Mouse (Mus musculus): ENCODE data around the gene Iqcb1.
A peak's percentile ranks its signal among the peaks of the same experiment; 100 is the strongest.
"Not testable (repeated sequence)": the region's sequence is repeated elsewhere in the genome, so short reads cannot be mapped to it uniquely, and the experiment has no call there.

Gene Iqcb1

DNA sequence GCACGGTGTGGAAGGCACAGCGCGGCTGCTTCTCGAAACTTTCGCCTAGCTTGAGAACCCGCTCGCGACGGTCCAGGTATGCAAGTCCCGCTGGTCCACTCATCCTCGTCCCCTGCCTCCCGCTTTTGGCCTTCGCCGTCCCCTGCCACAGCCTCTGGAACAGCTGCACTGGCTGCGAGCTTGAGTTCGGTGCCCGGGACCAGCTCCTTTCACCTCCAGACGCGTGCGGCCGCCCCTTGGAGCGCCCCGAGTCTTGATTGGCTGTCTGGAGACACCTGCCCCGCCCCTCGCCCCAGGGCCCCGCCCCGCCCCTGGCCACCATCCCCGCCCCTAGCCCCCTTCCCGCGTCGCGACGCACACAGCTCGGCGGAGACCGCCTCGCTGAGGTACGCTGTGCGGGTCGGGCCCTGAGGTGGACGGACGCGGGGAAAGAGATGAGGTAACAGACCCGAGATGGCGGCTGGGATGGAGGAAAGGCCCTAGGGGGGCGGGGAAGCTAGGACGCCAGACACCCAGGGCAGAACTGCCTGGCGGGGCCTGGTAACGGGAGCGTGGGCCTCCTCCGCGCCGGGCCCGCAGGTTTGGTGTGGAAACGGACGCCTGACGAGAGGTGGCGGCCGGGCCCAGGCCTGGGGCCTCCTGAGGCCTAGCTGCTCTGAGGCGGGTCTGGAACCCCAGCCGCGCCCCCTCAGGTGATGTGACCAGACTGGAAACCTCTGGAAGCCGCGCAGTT lies at the start of gene Iqcb1:
Iqcb1 (plus strand) TSS at position 332 of the 733 bp plus-strand sequence.
- peak; percentile 87 for DNase-seq

DNA sequence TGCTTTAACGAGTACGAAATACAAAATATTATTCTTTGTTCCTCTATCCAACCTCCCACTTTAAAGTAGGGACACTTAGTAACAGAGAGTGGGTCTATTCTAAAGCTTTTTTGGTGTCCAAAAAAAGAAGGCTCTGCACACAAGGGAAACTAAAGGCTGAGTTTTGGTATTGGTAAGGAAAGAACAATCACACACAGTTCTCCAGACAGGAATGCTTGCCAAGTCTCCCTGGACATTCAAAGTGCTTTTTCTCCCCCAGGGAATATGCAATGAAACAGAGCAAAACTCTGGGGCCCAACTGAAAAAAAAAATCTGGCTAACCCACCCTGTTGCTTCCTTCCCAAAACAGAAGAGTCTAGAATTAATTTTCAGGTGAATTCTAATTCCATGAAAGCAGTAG lies 44.0 kb upstream of the Iqcb1 start:
- DNase-seq: no peak

DNA sequence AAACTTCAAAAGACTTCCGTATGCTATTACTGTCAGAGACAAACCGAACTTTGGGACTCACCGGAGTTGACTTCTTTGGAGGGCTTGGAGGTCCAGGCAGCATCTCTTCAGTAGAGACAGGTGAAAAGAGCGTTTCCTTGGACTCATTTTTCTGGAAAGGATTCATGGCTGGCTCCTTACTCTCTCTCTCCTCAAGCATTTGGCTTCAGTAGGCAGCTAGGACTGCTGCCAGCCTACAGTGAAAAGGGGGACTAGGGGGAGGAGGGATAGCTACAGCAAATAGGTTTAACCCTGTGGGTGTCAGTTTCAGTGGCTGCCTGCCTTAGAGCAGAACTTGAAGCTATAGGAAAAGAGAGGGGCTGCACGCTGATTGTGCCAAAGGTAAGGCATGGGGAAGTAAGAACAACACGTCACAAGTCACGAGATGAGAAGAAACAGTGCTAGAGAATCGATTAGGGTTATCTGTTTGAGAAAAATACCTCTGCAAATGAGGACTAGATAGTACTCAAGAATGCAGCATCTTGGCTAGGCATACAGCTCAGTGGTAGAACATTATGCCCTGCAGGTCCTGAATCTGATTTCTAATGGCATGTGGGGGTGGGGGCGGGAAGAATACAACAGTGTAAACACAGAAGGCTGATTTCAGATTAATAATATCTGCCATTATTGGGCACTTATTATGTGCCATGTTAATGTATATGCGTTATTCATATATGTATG lies 43.4 kb upstream of the Iqcb1 start, which contains the start of gene Slc15a2:
Slc15a2 (minus strand) TSS at position 369 of the 720 bp plus-strand sequence.
- DNase-seq: no peak

DNA sequence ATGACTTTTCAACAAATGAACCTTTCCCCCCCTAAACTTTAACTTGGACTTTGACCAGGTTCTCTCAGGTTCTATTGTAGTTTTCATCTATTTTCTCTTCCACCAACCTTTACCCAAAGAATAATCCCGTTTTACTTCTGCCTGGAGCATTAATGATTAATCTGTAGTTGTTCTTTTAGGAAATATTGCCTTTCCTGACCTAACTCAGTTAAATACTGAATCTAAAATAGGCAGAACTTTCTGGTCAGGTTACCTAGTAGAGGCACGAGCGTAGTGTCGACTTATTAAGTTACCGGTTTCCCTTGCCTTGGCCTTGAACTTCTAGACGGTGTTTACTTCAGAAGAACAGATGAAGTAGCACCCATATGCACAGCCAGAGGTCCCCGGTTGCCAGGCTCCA lies 41.7 kb upstream of the Iqcb1 start:
- DNase-seq: no peak

DNA sequence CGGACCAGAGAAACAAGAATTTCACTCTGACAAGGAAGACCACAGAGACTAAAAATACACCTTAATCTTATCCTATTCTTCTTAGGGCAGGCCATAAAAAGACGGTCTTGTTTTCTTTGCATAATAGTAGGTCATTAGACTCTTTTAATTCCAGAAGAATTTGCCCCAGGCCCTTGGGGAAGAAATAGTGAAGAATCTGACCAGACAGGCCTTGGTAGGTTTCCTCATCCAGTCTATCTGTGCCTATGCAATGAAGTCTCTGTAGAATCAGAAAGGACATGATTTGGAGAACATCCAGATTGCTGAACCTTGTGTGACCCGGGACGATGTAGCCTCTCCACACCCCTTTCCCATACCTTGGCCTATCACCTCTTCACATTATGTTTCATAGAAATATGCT lies 38.0 kb upstream of the Iqcb1 start:
- DNase-seq: no peak

DNA sequence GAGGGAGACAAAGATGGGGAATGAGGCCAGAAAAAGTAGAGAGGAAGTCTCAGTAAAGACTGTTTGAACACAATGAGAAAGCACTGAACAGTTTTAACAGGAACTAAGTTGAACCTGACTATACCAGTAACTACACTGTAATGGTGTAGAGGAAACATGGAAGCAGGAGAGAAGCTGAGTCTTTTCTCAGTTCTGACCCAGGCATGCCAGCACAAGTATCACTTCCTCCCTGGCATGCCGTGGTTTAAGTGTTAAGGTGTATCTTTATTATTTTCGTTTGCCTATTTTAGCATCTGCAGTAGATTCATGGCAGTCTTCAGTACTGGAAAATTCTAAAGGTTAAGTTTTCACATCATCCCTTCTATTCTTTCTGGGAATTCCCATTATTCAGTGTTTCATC lies 33.2 kb upstream of the Iqcb1 start:
- no peak for DNase-seq

DNA sequence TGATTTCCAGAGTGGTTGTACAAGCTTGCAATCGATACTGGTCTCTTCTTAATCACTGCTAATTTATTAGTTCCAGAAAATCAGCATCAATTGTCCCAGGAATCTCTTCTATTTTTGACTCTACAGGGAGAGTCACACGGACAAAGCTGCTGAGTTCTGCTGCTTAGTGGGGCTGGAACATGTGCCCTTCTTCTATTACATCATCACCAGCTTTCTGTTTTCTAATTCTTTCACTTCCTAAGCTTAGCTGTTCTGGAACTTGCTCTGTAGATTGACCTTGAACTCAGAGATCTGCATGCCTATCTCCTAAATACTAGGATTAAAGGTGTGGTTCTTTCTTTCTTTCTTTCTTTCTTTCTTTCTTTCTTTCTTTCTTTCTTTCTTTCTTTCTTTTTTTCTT lies 29.9 kb upstream of the Iqcb1 start:
- DNase-seq: no peak

DNA sequence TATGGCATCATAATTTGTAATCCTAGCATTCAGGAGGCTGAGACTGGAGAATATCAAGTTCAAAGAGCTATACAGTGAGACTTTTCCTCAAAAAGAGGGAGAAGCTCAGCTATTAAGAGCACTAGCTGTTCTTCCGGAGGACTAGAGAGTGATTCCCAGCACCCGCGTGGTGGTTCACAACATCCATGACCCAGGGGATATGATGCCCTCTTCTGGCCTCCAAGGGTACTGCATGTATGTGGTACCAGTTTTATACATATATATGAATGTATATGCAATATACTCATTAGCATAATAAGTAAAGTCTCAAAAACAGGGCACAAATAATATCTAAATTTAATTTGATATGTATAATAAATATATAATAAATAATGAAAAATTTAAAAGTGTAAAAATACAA lies 25.8 kb upstream of the Iqcb1 start:
- no peak for DNase-seq

DNA sequence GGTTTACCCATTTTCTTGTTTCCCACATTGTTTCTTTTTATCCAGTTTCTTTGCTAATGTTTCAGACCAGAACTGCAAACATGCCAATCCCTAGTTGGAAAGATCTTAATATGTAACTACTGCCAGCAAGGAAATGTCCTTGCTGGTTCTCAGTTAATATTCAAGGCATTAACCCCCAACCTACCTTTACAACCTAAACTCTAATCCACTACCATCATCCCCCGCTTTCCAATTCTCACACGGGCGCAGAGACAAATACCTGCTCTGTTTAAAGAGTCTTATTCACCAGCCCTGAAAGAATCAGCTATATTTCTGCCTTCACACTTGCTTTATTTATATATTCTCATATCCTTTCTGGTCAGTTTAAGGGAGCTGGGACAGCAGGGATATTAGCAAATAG lies 19.6 kb upstream of the Iqcb1 start:
- no peak for DNase-seq

DNA sequence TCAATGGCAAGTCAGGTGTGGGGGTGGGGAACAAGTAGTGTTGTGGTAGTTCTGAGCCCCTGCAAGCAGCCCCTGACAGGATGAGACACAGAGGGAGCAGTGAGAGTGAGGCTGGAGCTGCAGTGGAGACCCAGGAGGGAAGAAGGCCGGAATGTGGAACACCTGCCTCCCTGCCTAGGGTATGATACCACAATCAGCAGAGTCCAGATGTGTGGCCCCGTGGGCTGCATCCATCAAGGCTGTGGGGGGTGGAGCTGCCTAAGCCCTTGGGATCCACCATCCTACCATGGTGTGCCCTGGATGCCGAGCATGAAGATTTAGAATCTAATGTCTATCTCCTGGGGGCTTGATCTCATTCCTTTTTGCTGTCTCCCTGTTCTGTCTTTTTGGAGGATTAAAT lies 14.5 kb upstream of the Iqcb1 start:
- no peak for DNase-seq

DNA sequence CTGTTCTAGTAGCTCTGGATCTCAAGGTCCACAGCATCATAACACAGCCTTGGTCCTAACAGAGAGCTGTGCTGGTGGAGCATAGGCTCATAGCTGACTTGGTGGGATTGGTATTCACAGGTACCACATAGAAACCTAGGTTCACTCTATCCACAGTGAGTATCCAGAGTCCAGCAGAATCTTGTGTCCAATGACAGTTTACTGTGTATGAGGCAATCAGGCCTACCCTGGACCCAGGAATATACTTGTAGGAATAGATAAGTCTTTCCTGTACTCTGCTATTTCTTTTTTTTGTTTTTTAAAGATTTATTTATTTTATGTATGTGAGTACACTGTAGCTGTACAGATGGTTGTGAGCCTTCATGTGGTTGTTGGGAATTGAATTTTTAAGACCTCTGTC lies 11.3 kb upstream of the Iqcb1 start:
- DNase-seq: no peak

DNA sequence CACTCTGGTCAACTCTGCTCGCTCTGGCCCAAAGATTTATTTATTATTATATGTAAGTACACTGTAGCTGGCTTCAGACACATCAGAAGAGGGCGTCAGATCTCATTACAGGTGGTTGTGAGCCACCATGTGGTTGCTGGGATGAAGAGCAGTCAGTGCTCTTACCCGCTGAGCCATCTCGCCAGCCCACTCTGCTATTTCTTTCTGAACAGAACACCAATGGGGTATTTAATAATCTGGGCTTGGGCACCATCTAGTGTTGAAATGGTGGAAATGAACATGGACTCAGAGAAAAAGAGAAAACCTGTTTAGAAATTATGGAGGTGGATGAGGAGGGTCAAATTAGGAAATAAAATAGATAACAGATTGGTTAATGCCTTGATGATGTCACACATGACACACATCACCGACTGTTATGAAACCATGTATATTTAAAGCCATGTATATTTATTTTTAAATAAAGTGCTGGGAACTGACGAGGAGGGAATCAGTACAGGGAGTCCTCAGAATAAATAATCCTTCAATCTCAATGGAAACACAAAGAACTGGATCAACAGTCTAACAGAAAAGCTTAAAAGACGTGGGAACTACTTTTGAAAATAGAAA lies 10.8 kb upstream of the Iqcb1 start:
- peak; percentile 53 for DNase-seq

DNA sequence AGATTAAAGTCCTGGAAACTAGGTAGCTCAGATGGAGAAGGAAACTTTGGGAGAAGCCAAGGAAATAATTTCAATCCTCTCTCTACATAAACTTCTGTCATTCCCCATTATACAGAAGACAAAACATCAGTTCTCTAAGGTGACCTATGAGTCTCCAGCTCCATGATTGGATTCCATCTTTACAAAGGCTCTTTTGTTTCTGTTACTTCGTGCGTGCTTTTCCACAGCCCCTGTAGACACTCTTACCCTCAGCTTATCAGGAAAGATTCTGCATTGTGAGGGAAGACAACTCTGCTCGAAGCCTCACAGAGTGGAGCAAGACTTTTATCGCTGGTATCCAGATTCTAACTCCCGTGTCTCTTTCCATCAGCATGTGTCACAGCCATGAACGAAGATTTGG lies 8.2 kb upstream of the Iqcb1 start:
- no peak for DNase-seq

DNA sequence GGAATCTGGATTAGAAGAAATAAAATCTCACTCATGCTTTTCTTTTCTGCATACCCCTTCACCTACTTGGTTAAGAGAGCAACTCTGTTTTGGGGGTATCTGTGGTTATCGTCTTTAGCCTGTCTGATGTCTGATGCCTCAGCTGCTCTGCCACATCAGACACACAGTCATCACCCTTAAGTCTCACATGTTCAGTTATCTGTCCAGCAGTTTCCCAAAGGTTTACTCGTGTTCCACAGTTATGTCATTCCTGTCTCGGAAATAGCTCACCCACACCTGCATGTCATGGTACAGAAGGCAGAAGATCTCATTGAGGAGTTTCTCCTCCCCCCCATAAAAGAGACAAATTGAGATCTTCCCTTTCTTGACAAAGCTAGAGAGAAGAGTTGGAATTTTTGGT lies 7.4 kb upstream of the Iqcb1 start:
- no peak for DNase-seq

DNA sequence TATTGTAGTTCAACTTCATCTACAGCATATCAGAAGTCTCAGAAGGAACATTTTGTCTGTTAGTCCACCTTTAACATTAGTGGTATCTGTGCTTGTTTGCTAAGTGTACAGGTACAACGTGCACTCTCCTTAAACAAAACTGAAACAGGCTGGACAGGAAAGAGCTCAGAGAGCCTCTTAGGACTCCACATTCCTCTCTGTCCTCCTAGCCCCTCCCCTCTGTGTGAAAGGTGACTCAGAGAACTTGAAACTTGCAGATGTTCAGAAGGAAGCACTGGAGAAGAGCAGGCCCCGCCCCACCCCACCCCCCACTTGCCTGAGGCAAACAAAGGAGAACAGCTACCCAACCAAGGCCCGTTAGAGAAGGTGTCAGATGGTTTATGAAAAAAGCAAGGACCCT lies 6.7 kb upstream of the Iqcb1 start:
- DNase-seq: peak; percentile 46

DNA sequence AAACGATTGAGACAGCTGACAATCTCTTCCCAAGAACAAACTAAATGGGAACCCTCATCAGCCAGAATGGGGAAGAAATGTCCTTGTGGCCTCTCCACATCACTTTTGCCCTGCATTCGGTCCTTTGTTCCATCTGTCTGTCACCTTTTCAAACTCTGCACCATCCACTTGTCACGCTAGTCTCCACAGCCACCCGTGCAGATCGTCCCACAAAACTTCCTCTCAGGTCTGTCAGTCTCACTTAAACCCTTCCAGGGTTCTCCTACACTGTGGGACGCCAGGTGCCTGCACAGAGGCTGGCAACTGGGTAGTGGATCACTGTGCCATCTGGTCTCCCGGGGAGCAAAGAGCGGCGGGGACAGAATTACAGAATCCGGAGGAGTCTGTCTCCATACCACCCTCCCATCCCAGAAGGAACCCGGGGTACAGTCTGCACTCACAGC lies 553 bp upstream of the Iqcb1 start:
- DNase-seq: no peak

DNA sequence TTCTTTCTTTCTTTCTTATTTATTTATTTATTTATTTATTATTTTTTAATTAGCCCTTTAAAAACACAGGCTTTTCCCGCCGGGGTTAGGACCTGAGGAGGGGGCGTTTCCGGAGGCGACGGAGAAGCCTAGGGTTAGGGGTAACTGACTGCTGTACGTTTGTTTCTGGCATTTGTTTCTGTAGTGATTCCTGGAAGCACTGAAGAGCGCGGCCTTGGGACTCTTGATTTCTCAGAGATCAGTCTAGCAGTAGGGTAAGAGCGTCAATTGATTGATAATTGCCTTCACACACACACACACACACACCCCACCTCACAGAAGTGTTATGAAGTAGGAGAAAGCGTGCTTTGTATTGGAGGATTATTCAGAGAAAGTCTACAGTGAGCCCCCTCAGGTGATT lies 635 bp downstream of the Iqcb1 start:
- no peak for DNase-seq

DNA sequence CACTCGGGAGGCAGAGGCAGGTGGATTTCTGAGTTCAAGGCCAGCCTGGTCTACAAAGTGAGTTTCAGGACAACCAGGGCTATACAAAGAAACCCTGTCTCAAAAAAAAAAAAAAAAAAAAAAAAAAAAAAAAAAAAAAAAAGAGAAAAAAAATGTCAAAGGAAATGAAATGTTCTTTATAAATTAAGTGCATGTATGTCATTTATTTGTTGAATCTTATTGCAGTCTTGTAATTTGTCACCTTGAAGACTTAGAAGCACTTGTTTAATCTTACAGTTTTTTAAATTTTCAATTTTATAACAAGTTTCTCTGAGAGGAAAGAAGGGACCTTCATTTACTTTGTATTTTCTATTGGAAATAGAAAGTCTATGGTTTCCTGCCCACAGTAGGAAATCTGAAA lies 18.7 kb downstream of the Iqcb1 start:
- DNase-seq: not testable (repeated sequence)

DNA sequence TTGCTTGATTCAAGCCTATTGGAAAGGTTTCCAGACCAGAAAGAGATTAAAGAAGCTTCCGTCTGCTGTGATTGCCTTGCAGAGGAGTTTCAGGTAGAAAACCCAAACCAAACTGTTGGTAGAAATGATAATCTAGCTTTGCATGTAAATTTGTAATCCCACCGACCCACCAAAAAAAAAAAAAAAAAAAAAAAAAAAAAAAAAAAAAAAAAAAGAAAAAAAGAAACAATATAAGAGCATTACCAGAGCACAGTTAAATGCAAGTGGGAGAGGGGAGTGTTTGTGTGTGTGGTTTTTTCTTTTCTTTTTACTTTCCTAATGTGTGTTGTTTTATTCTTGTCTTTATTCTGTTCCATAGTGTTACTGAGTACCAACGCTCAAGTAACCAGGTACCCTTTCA lies 23.0 kb downstream of the Iqcb1 start:
- no peak for DNase-seq

DNA sequence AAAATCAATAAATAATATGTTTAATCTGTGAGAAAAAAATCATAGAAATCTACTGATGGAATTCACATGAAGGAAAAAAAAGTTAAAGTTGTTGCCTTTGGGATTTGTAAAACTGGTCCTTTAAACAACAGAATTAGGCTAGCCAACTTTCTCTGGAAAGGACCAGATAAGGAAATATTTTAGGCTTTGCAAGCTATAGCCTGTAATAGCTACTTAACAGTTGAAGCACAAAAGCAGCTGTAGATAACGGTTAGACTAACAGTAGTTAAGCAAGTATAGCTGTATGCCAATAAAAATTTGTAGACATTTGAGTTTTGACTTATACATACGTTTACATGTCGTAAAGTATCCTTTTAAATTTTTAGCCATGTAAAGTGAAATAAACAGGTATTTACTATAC lies 35.4 kb downstream of the Iqcb1 start:
- no peak for DNase-seq

DNA sequence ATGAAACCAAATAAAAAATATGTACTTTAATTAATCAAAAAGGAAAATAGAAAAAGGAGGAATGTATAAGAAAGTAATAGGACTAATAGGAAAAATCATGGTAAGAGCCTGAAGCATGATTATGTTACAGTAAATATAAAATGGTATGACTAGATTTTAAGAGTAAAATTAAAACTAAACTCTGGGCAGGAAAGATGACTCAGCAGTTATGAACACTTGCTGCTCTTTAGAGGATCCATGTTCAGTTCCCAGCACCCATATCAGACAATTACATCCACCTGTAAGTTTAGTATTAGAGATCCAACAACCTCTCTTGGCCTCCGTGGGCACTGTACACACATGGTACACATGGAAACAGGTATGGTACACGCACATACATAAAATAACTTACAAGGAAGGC lies 41.3 kb downstream of the Iqcb1 start:
- no peak for DNase-seq

DNA sequence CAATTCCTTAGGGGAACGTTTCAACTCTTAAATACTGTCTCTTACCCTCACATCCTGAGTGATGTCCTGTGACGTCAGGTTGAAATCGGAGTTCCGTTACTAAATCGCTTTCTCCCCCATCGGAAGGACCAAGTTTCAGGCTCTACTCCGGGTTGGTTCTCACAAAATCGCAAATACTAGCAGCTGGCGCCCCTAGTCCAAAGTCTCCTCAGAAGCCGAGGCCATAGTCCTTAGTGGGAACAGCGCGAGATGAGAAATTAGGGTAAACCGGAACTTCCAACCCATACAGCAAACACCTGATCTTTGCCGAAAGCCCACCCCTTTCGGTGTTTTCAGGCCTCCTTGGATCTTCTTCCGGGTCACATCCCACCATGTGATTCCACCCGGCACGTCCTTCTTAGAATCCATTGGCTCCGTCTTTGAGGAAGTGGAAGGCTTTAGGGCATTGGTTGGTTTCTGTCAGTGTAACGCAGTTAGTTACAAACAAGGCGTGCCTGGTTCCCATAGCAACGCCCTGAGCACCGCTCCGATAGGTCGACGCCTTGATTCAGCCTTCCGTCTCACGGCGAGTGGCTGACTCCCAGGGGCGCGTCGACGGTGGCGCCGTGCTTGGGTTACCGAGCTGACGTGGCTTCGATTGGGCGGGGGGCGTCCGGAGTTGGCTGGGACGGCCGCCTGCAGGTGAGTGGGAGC lies 46.5 kb downstream of the Iqcb1 start, which contains the start of the genes Eaf2 and Golgb1:
Eaf2 (minus strand) TSS at position 421 of the 693 bp plus-strand sequence.
Golgb1 (plus strand) TSS at position 558 of the 693 bp plus-strand sequence.
- DNase-seq: peak; percentile 92

DNA sequence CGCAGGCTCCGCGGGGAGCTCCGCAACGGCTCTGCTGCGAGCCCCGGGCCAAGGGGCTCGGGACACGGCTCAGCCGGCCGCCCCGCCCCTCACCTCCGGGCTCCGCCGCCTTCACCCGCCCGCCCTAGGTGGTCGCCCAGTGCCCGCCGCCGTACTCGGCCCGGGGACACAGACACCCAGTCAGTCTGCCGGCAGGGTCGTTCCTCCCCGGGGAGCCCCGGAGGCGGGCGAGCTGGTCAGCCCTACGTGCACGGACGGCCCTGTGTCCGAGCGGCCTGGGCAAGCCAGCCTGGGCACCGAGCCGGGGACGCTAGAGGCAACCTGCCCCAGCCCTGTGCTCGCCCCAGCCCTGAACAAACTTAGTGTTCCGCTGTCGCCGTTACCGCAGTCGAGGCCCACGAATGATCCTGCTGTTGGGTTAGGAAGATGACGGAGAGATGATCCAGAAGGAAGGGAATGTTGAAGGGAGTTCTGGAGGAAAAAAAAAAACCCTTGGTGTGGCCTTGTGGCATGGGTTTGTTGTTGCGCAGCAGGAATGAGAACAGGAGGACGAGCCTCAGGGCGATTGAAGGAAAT lies 47.2 kb downstream of the Iqcb1 start:
- no peak for DNase-seq

Data from thymus, postnatal 25 days (tissue).